Mouse (Mus musculus): ENCODE measurements at regions not wholly inside any gene's neighbourhood (a gene's known extent, or its start where the extent isn't known, plus 50 kb on each side); places are given as distances from the start of the nearest gene placed in this dataset.

- no peak overlapping the region for H3K4me2 ChIP-seq (ENCODE audit: insufficient read depth, low read depth, poor library complexity, severe bottlenecking)
- no peaks in the 10 kb centered on the region for H3K36me3 ChIP-seq (replicated peaks in 1 of 2; ENCODE audit: control insufficient read depth in 1 of 2, insufficient read depth in 1 of 2, low read length in 1 of 2)
- in situ Hi-C loops (cut with MboI; ENCODE audit: low pct_ligation_motif_present, low pct_unique_long_range_greater_than_20kb, low sequenced_read_pairs) (no loop called here), dilution Hi-C loops (cut with MboI; ENCODE audit: extremely low pct_ligation_motif_present, extremely low pct_unique_long_range_greater_than_20kb, low sequenced_read_pairs) (no loop called here)
- TF ChIP-seq NRF1 (IDR thresholded peaks at IDR 0.05; ENCODE audit: low read depth, low read length) (no peak), JUN (IDR thresholded peaks at IDR 0.05; ENCODE audit: insufficient read depth, low read depth, low read length) (no peak), RAD21 (IDR thresholded peaks at IDR 0.05; ENCODE audit: low read depth, low read length) (no peak), HCFC1 (IDR thresholded peaks at IDR 0.05; ENCODE audit: low read depth, low read length) (no peak), MXI1 (IDR thresholded peaks at IDR 0.05; ENCODE audit: low read depth, low read length) (no peak), BHLHE40 (IDR thresholded peaks at IDR 0.05; ENCODE audit: low read depth, low read length) (no peak), MAZ (IDR thresholded peaks at IDR 0.05; ENCODE audit: low read depth, low read length) (no peak), EP300 (IDR thresholded peaks at IDR 0.05; ENCODE audit: low read length) (no peak), NELFE (IDR thresholded peaks at IDR 0.05; ENCODE audit: low read depth, low read length) (no peak)
- no peak for DNase-seq (ENCODE audit: extremely low read depth)
- H3K4me3 ChIP-seq (replicated peaks in 1 of 3; ENCODE audit: low read depth in 2 of 3, low read length in 2 of 3, poor library complexity in 1 of 3), result no peak overlapping the region
- H3K9me3 ChIP-seq (replicated peaks; ENCODE audit: low read length), result no peaks in the 10 kb centered on the region
- H3K9ac ChIP-seq (ENCODE audit: insufficient read depth, low read depth), result no peak overlapping the region
- H3K79me2 ChIP-seq (replicated peaks; ENCODE audit: control insufficient read depth, extremely low read depth, insufficient read depth, poor library complexity, severe bottlenecking), result no peaks in the 10 kb centered on the region
- H3K27me3 ChIP-seq (replicated peaks), result no peaks in the 10 kb centered on the region
- no peak overlapping the region for H3K27ac ChIP-seq (ENCODE audit: insufficient read depth, low read depth)
- no peaks in the 10 kb centered on the region for H3K4me1 ChIP-seq (ENCODE audit: control insufficient read depth in 1 of 2, insufficient read depth in 2 of 2)
These were observed 169.2 kb upstream of the Hddc2 start for GRCm38 (mm10) chr10:31143856-31144488.

- TF ChIP-seq NRF1 (IDR thresholded peaks at IDR 0.05; ENCODE audit: low read depth, low read length) (no peak), CHD2 (IDR thresholded peaks at IDR 0.05; ENCODE audit: low read length) (no peak), MAZ (IDR thresholded peaks at IDR 0.05; ENCODE audit: low read depth, low read length) (no peak), MAFK (IDR thresholded peaks at IDR 0.05; ENCODE audit: insufficient replicate concordance, low read length) (no peak), MYC (IDR thresholded peaks at IDR 0.05; ENCODE audit: low read depth, low read length) (no peak), JUN (IDR thresholded peaks at IDR 0.05; ENCODE audit: insufficient read depth, low read depth, low read length) (no peak), USF2 (conservative IDR thresholded peaks at IDR 0.05; ENCODE audit: low read depth, low read length) (no peak), ELF1 (IDR thresholded peaks at IDR 0.05; ENCODE audit: low read depth, low read length) (no peak), ZKSCAN1 (IDR thresholded peaks at IDR 0.05; ENCODE audit: borderline replicate concordance, low read depth, low read length) (no peak), MEF2A (IDR thresholded peaks at IDR 0.05; ENCODE audit: borderline replicate concordance, low read depth, low read length) (no peak), IRF4 (IDR thresholded peaks at IDR 0.05; ENCODE audit: low read depth, low read length) (no peak), GABPA (IDR thresholded peaks at IDR 0.05; ENCODE audit: insufficient replicate concordance, low read depth, low read length) (no peak), USF1 (IDR thresholded peaks at IDR 0.05; ENCODE audit: low read depth, low read length) (no peak), MAX (IDR thresholded peaks at IDR 0.05; ENCODE audit: low read length) (no peak)
- Histone ChIP-seq H3K4me1 (ENCODE audit: control insufficient read depth in 1 of 2, insufficient read depth in 2 of 2) (no peaks in the 10 kb centered on the region), H3K27ac (ENCODE audit: insufficient read depth, low read depth) (no peak overlapping the region), H3K9ac (ENCODE audit: insufficient read depth, low read depth) (no peak overlapping the region), H3K36me3 (replicated peaks in 1 of 2; ENCODE audit: control insufficient read depth in 1 of 2, insufficient read depth in 1 of 2, low read length in 1 of 2) (no peaks in the 10 kb centered on the region), H3K27me3 (replicated peaks) (no peaks in the 10 kb centered on the region), H3K9me3 (replicated peaks; ENCODE audit: low read length) (no peaks in the 10 kb centered on the region), H3K79me2 (replicated peaks; ENCODE audit: control insufficient read depth, extremely low read depth, insufficient read depth, poor library complexity, severe bottlenecking) (no peaks in the 10 kb centered on the region), H3K4me2 (ENCODE audit: insufficient read depth, low read depth, poor library complexity, severe bottlenecking) (no peak overlapping the region), H3K4me3 (replicated peaks in 1 of 3; ENCODE audit: low read depth in 2 of 3, low read length in 2 of 3, poor library complexity in 1 of 3) (no peak overlapping the region)
- no peak for DNase-seq (ENCODE audit: extremely low read depth)
- dilution Hi-C loops (cut with MboI; ENCODE audit: extremely low pct_ligation_motif_present, extremely low pct_unique_long_range_greater_than_20kb, low sequenced_read_pairs) (no loop called here), in situ Hi-C loops (cut with MboI; ENCODE audit: low pct_ligation_motif_present, low pct_unique_long_range_greater_than_20kb, low sequenced_read_pairs) (no loop called here)
These were observed 168.7 kb upstream of the Hddc2 start for GRCm38 (mm10) chr10:31144489-31144872.

Measured in CH12.LX (cell line).